Mouse (Mus musculus) liver, embryonic 12.5 days (tissue): ENCODE measurements around the gene Nfia. TPM values are rescaled to one million over a fixed set of nuclear protein-coding genes. Genes with fewer than 3 reads are reported as not detected.

Experiments
- ATAC-seq: fragments of 200-750 bp; cut with Nextera tagmentation; 2 replicates; pipeline ENCODE4 v1.8.0; 2017; ENCODE audit warnings: moderate number of reproducible peaks, mild to moderate bottlenecking, moderate library complexity
- H3K27ac ChIP-seq: fragments of 300-500 bp; sonication (generic); 2 replicates; pipeline ENCODE4 v1.5.1; 2016; ENCODE audit warnings: mild to moderate bottlenecking
- H3K27me3 ChIP-seq: fragments of 300-500 bp; sonication (generic); replicated peaks from 2 replicates; pipeline ENCODE4 v1.6.1; 2016; ENCODE audit warnings: mild to moderate bottlenecking, moderate library complexity
- H3K36me3 ChIP-seq: fragments of 300-500 bp; sonication (generic); 2 replicates; pipeline ENCODE4 v1.6.1; 2016; ENCODE audit warnings: mild to moderate bottlenecking, moderate library complexity
- H3K4me1 ChIP-seq: fragments of 300-500 bp; sonication (generic); 2 replicates; pipeline ENCODE4 v1.6.1; 2016
- H3K4me2 ChIP-seq: fragments of 300-500 bp; sonication (generic); 2 replicates; pipeline ENCODE4 v1.6.1; 2016; ENCODE audit warnings: mild to moderate bottlenecking, moderate library complexity
- H3K4me3 ChIP-seq: fragments of 300-500 bp; sonication (generic); 2 replicates; pipeline ENCODE4 v1.5.1; 2016; ENCODE audit warnings: mild to moderate bottlenecking, moderate library complexity
- H3K9ac ChIP-seq: fragments of 300-500 bp; sonication (generic); 2 replicates; pipeline ENCODE4 v1.6.1; 2016; ENCODE audit warnings: mild to moderate bottlenecking, moderate library complexity
- H3K9me3 ChIP-seq: fragments of 300-500 bp; sonication (generic); replicated peaks from 2 replicates; pipeline ENCODE4 v1.6.1; 2016; ENCODE audit warnings: mild to moderate bottlenecking, moderate library complexity
- WGBS: fragments of 180-500 bp; shearing (Covaris S2); methylation state at CpG from one replicate; pipeline ENCODE4 v1.1.7; 2016; ENCODE audit not compliant: insufficient replicate concordance; 5-methylcytosine and 5-hydroxymethylcytosine counted together
- polyA plus RNA-seq: library from polyadenylated mRNA; unstranded; fragments of >200 nt; fragmentation: Nextera tagmentation; extraction: Ambion mirVana; gene quantifications from 2 replicates; pipeline ENCODE4 v1.2.1, GENCODE M21; 2016

Gene Nfia
- polyA plus RNA-seq, 1 experiment from 2014 or later: 3.8 TPM

DNA sequence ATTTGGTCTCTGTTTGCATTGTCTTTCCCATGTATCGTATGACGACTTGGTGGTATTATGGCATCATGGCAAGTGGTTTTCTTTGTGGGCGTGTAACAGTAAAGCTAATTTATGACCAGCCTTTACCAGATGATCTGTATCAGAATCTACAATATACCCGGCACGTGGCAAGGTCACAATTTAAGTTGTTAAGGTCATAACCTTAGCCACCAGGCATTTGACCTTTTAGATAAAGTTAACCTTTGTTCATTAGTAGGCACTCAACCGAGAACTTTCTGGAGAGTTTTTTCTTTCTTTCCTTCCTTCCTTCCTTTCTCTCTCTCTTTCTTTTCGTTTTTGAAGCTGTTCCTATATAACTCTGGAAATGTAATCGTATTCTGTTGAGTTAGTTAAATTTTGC, 14.0 kb downstream of the Nfia start:
- no peaks in the 10 kb centered on the region for H3K9me3 ChIP-seq
- ATAC-seq: no peak
- no peak overlapping the region for H3K27ac ChIP-seq
- no peaks in the 10 kb centered on the region for H3K4me1 ChIP-seq
- peaks cover 36% of the 10 kb centered on the region for H3K27me3 ChIP-seq
- peaks cover 8% of the 10 kb centered on the region; the same call in 1 of the 2 replicates for H3K36me3 ChIP-seq
- no peak overlapping the region for H3K4me2 ChIP-seq
- H3K9ac ChIP-seq: no peak overlapping the region
- 56% methylated on average over 8 of the region's 8 CpGs for WGBS
- H3K4me3 ChIP-seq: no peak overlapping the region

GRCm38 (mm10) chr4:97787515-97787914, 15.0 kb downstream of the Nfia start:
- no peak overlapping the region for H3K9ac ChIP-seq
- H3K27ac ChIP-seq: no peak overlapping the region
- H3K27me3 ChIP-seq: peaks cover 36% of the 10 kb centered on the region
- no peak overlapping the region for H3K4me2 ChIP-seq
- H3K4me1 ChIP-seq: no peaks in the 10 kb centered on the region
- no peak for ATAC-seq
- H3K4me3 ChIP-seq: no peak overlapping the region
- no peaks in the 10 kb centered on the region for H3K9me3 ChIP-seq
- 63% methylated on average over 3 of the region's 3 CpGs for WGBS
- peaks cover 8% of the 10 kb centered on the region; the same call in 1 of the 2 replicates for H3K36me3 ChIP-seq

DNA sequence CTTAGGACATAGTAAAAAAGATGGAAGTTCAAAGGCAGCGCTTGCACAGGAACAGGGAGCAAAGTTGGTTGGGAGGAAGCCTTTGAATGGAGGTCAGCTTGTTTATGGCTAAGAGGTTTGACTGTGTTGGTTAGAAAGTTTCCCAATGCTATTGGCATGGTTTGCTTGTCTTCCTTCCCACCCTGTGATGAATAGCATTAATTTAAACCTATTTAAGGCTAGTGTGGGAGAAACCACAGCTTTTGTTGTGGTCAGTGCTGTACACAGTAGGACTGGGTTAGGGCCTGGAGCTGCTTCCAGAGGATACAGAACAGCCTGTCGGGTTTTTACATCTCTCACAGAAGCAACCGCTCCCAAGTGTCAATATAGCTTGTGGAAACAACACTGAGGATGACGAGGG, 16.0 kb downstream of the Nfia start:
- 48% methylated on average over 4 of the region's 4 CpGs for WGBS
- H3K27me3 ChIP-seq: peaks cover 31% of the 10 kb centered on the region
- ATAC-seq: no peak
- H3K9ac ChIP-seq: no peak overlapping the region
- no peaks in the 10 kb centered on the region for H3K4me1 ChIP-seq
- peaks cover 1% of the 10 kb centered on the region; the same call in 1 of the 2 replicates for H3K36me3 ChIP-seq
- H3K9me3 ChIP-seq: no peaks in the 10 kb centered on the region
- H3K4me2 ChIP-seq: no peak overlapping the region
- H3K4me3 ChIP-seq: no peak overlapping the region
- no peak overlapping the region for H3K27ac ChIP-seq

DNA sequence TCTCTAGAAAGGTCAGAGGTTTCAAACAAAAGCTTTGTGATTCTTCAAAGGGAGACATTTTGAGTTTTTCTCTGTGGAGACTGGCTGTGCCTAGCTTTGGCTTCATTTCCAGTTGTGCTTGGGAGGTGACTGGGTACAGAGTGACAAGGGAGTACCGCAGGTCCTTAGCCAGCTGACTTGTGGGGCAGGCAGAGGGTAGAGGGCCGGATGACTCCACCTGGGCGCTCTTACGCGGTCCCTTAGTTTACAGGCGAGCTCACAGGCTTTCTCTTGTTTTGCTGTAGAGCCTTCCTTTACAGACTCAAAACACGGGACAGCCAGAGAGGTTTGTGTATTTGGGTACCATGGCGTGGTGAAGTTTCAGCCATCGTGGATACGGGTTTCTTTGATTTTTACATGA, 21.4 kb downstream of the Nfia start:
- H3K4me3 ChIP-seq: no peak overlapping the region
- no peaks in the 10 kb centered on the region for H3K4me1 ChIP-seq
- H3K27ac ChIP-seq: no peak overlapping the region
- no peak overlapping the region for H3K4me2 ChIP-seq
- no peak overlapping the region for H3K9ac ChIP-seq
- no peaks in the 10 kb centered on the region for H3K9me3 ChIP-seq
- peaks cover 9% of the 10 kb centered on the region for H3K27me3 ChIP-seq
- no peaks in the 10 kb centered on the region for H3K36me3 ChIP-seq
- no peak for ATAC-seq
- 80% methylated on average over 10 of the region's 10 CpGs for WGBS

DNA sequence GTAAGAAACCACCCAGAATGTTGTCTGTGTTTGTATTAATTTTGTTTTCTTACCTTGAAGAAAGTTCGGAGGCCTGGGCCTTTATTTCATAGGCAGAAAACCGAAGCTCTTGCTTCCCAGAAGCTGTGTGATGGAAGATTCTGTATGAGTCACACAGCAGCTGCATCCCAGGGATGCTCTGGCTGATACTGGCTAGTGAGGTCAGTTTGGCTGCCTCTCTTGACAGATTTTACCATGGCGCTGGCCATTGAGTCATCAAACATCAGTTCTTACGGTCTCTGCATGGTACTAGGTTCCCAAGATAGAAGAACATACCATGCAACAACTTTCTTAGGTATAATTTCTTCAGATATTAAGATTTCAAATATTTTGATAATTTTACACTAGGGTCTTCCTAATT, 22.3 kb downstream of the Nfia start:
- no peaks in the 10 kb centered on the region for H3K4me1 ChIP-seq
- ATAC-seq: no peak

DNA sequence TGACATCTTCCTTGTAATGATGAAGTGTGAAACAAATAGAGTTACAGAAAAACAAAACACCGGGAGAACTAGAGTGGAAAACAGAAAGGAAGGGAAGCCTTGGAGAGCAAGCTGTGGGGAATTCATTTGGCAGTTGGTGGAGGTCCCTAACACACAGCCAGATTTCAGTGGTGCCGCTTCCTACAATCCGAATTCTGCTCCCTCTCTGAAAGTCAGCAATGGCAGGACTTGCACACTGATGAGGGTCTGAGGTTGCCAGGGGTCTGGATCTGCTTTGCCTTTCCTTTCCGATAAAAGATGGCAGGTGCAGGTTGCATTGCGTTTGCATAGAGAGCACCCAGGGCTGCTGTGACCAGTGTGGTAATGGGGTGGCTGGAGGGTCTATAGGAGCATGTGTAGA, 23.4 kb downstream of the Nfia start:
- H3K4me3 ChIP-seq: no peak overlapping the region
- H3K9ac ChIP-seq: no peak overlapping the region
- no peaks in the 10 kb centered on the region for H3K36me3 ChIP-seq
- no peak overlapping the region for H3K4me2 ChIP-seq
- ATAC-seq: no peak
- no peaks in the 10 kb centered on the region for H3K9me3 ChIP-seq
- no peaks in the 10 kb centered on the region for H3K4me1 ChIP-seq
- no peaks in the 10 kb centered on the region for H3K27me3 ChIP-seq
- WGBS: 70% methylated on average over 5 of the region's 5 CpGs
- no peak overlapping the region for H3K27ac ChIP-seq

More for the DNA sequence above, 22.3 kb downstream of the Nfia start:
- Histone ChIP-seq H3K36me3 (no peaks in the 10 kb centered on the region), H3K27me3 (peaks cover 4% of the 10 kb centered on the region), H3K27ac (no peak overlapping the region), H3K9me3 (no peaks in the 10 kb centered on the region), H3K4me2 (no peak overlapping the region), H3K4me3 (no peak overlapping the region), H3K9ac (no peak overlapping the region)
- WGBS: 72% methylated on average over 4 of the region's 4 CpGs

DNA sequence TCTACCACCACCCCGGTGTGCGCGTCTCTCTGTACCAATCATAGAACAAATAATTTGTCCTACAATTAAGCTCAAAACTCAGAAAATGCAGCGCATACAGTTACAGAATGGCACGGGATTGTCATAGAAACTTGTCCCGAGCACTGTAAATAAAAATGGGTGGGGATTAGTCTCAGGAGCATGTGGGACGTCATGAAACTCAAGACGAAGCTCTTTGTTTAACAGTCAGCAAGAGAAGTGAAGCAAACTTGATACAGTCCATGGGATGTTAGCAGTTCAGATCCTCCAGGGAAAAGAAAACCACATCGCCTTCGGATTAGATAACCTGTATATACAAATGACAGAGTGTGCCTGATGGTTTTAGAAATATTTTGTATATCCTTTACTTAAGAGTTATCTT, 24.0 kb downstream of the Nfia start:
- no peak overlapping the region for H3K4me3 ChIP-seq
- H3K27ac ChIP-seq: no peak overlapping the region
- H3K36me3 ChIP-seq: no peaks in the 10 kb centered on the region
- no peak for ATAC-seq
- no peak overlapping the region for H3K9ac ChIP-seq
- H3K4me1 ChIP-seq: no peaks in the 10 kb centered on the region
- H3K9me3 ChIP-seq: no peaks in the 10 kb centered on the region
- no peak overlapping the region for H3K4me2 ChIP-seq
- no peaks in the 10 kb centered on the region for H3K27me3 ChIP-seq
- 75% methylated on average over 10 of the region's 10 CpGs for WGBS

GRCm38 (mm10) chr4:97803791-97804190, 31.3 kb downstream of the Nfia start:
- Histone ChIP-seq H3K4me3 (no peak overlapping the region), H3K9me3 (no peaks in the 10 kb centered on the region), H3K9ac (no peak overlapping the region), H3K4me1 (no peaks in the 10 kb centered on the region), H3K4me2 (no peak overlapping the region), H3K27me3 (no peaks in the 10 kb centered on the region), H3K36me3 (peaks cover 8% of the 10 kb centered on the region; the same call in 1 of the 2 replicates), H3K27ac (no peak overlapping the region)
- WGBS: 55% methylated on average over 3 of the region's 3 CpGs
- no peak for ATAC-seq

GRCm38 (mm10) chr4:97804638-97805037, 32.1 kb downstream of the Nfia start:
- H3K9ac ChIP-seq: no peak overlapping the region
- 0 out of 2 replicates have a peak, but pooled peaks cover 5% of the 10 kb centered on the region for H3K4me1 ChIP-seq
- WGBS: 66% methylated on average over 5 of the region's 5 CpGs
- H3K27ac ChIP-seq: no peak overlapping the region
- H3K4me2 ChIP-seq: no peak overlapping the region
- no peaks in the 10 kb centered on the region for H3K27me3 ChIP-seq
- no peaks in the 10 kb centered on the region for H3K9me3 ChIP-seq
- ATAC-seq: no peak
- peaks cover 8% of the 10 kb centered on the region; the same call in 1 of the 2 replicates for H3K36me3 ChIP-seq
- no peak overlapping the region for H3K4me3 ChIP-seq

GRCm38 (mm10) chr4:97805255-97805654, 32.7 kb downstream of the Nfia start:
- no peak for ATAC-seq
- Histone ChIP-seq H3K4me3 (no peak overlapping the region), H3K9ac (no peak overlapping the region), H3K36me3 (peaks cover 8% of the 10 kb centered on the region; the same call in 1 of the 2 replicates), H3K4me1 (0 out of 2 replicates have a peak, but pooled peaks cover 7% of the 10 kb centered on the region), H3K4me2 (no peak overlapping the region), H3K27me3 (no peaks in the 10 kb centered on the region), H3K27ac (no peak overlapping the region), H3K9me3 (no peaks in the 10 kb centered on the region)
- WGBS: 52% methylated on average over 2 of the region's 2 CpGs

DNA sequence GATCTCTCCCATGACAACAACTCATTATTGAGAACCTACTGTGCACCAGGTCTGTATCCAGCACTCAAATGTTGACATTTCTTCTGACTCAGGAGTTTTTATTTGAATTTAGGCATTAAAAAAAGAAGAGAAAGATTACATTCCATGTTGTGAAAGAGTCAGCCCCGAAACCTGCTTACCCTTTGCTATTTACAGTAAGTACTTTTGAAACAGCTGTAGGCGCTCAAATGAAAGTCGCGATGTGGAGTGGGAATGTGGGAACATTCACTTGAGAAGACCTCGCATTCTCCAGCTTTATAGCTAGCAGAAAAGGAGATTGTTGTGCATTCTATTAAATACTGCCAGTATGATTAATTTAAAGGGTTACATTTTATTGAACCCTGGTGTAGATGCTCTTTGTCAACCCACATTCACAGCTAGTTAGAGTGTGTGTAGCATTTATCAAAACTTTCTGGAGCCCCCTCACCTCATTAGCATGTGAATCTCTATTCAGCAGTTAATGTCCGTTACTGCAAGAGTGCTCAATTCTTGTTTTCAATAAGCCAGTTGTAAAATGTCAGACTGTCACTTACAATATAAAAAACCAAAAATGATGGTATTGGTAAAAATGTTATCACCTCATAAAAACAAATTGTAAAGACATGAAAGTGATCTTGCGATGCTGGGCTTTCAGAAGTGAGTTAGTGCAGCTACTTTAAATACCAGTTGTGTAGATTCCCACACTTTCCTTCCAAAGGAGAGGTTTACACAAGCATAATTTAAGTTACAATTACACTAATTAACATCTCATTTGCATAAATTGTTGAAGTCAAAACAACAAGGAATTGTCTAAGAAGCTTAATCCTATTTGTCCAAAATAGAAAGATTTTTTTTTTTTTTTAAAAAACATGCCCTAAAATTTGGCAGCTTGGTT, 33.6 kb downstream of the Nfia start:
- no peaks in the 10 kb centered on the region for H3K9me3 ChIP-seq
- H3K4me3 ChIP-seq: no peak overlapping the region
- H3K36me3 ChIP-seq: peaks cover 8% of the 10 kb centered on the region; the same call in 1 of the 2 replicates
- no peak for ATAC-seq
- H3K4me1 ChIP-seq: 0 out of 2 replicates have a peak, but pooled peaks cover 7% of the 10 kb centered on the region
- WGBS: 77% methylated on average over 7 of the region's 7 CpGs
- H3K27ac ChIP-seq: no peak overlapping the region
- no peak overlapping the region for H3K4me2 ChIP-seq
- H3K9ac ChIP-seq: no peak overlapping the region
- H3K27me3 ChIP-seq: no peaks in the 10 kb centered on the region

- ATAC-seq: no peak
- Histone ChIP-seq H3K27me3 (no peaks in the 10 kb centered on the region), H3K4me1 (0 out of 2 replicates have a peak, but pooled peaks cover 7% of the 10 kb centered on the region), H3K9me3 (no peaks in the 10 kb centered on the region), H3K4me2 (no peak overlapping the region), H3K27ac (no peak overlapping the region), H3K9ac (no peak overlapping the region), H3K4me3 (no peak overlapping the region), H3K36me3 (peaks cover 6% of the 10 kb centered on the region; the same call in 1 of the 2 replicates)
- 72% methylated on average over 2 of the region's 2 CpGs for WGBS
These were observed 34.4 kb downstream of the Nfia start for GRCm38 (mm10) chr4:97806924-97807323.
